Mouse (Mus musculus): ENCODE data around the gene Fgf8. TPM values are rescaled to one million over a fixed set of nuclear protein-coding genes. Genes with fewer than 3 reads are reported as not detected.

Gene Fgf8
- polyA plus RNA-seq, 1 experiment from 2014 or later, result not detected

DNA sequence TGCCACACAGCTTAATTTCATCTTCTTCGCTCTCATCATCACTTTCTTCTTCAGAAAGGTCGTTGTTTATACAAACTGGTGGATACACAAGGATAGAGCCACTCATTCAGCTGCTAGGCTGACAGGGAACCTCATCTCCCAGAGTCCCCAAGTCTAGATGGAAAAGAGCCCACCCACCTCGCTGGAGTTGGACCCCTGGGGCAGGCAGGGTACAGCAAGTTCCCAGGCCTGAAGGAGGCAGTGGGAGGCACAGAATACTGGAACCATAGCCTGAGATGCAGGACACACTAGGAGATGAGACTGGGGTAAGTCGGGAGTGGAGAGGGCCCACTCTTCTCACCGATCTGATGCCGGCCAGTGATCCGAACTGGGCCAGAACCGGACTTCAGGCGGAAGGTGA, 5.5 kb upstream of the Fgf8 start:
- peaks cover 7% of the 10 kb centered on the region; the same call in 1 of the 2 replicates for H3K4me1 ChIP-seq (ENCODE audit: insufficient read depth)
- H3K9ac ChIP-seq, result peak overlapping the region; percentile 79
- H3K4me3 ChIP-seq (ENCODE audit: low read depth, low read length), result peak overlapping the region; percentile 85
- no peaks in the 10 kb centered on the region for H3K9me3 ChIP-seq (ENCODE audit: low read depth, low read length)
- peaks cover 25% of the 10 kb centered on the region for H3K36me3 ChIP-seq (ENCODE audit: insufficient read depth)
- peaks cover 30% of the 10 kb centered on the region for H3K27me3 ChIP-seq (ENCODE audit: insufficient read depth, low read length)
- ATAC-seq (ENCODE audit: insufficient read depth) (peak; percentile 19; the same call in 1 of the 2 replicates), DNase-seq (no peak)
- TF ChIP-seq CTCF (IDR thresholded peaks at IDR 0.05; ENCODE audit: low read depth), result no peak
- H3K27ac ChIP-seq (ENCODE audit: low read depth), result no peak overlapping the region
- H3K4me2 ChIP-seq, result peak overlapping the region; percentile 93
- WGBS, result 40% methylated on average over 9 of the region's 9 CpGs

DNA sequence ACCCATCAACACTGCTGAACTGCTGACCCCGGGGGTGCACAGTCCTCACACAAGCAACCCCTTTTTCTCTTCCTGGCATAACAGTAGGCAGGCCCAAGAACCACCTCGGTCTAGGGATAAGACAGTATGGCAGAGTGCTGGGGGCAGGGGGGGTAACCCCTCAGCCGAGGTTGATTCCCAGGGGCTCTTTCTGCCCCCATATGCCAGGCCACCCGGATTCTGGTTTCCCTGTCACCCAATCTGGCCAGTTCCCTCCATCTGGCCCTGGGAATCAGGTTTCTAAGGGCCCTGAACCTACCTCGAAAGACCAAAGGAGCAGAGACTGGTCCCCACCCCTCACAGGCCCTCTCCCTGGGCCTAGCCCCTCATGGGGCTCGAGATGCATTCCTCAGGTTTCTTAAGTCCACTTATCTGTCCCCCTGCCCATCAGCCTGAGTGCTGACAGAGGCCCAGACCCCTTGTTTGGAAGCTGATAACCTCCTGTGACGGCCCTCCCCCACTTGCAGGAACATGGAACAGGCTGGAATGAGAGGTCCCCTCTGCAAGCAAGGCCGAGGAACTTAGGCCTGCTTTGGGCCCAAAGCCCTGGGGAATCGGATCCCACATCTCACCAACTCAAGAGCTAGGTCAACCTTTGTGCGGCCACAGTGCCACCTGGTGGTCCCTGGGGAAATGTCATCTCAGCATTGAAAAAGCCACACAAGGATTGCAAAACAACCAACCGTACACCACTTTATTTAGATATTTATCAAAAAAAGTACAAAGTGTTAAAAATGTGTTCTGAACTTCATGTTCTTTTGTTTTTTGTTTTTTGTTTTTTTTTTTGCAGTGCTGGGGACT, 4.5 kb upstream of the Fgf8 start:
- Histone ChIP-seq H3K27me3 (ENCODE audit: insufficient read depth, low read length) (peaks cover 38% of the 10 kb centered on the region), H3K36me3 (ENCODE audit: insufficient read depth) (peaks cover 17% of the 10 kb centered on the region), H3K4me2 (no peak overlapping the region), H3K27ac (ENCODE audit: low read depth) (no peak overlapping the region), H3K4me1 (ENCODE audit: insufficient read depth) (peaks cover 9% of the 10 kb centered on the region; the same call in 1 of the 2 replicates), H3K4me3 (ENCODE audit: low read depth, low read length) (no peak overlapping the region), H3K9me3 (ENCODE audit: low read depth, low read length) (no peaks in the 10 kb centered on the region), H3K9ac (no peak overlapping the region)
- 14% methylated on average over 11 of the region's 11 CpGs for WGBS
- TF ChIP-seq CTCF (IDR thresholded peaks at IDR 0.05; ENCODE audit: low read depth), result peak; percentile 91
- DNase-seq (peak; percentile 96), ATAC-seq (ENCODE audit: insufficient read depth) (0 out of 2 replicates have a peak, but pooled peaks have one; percentile 11)

DNA sequence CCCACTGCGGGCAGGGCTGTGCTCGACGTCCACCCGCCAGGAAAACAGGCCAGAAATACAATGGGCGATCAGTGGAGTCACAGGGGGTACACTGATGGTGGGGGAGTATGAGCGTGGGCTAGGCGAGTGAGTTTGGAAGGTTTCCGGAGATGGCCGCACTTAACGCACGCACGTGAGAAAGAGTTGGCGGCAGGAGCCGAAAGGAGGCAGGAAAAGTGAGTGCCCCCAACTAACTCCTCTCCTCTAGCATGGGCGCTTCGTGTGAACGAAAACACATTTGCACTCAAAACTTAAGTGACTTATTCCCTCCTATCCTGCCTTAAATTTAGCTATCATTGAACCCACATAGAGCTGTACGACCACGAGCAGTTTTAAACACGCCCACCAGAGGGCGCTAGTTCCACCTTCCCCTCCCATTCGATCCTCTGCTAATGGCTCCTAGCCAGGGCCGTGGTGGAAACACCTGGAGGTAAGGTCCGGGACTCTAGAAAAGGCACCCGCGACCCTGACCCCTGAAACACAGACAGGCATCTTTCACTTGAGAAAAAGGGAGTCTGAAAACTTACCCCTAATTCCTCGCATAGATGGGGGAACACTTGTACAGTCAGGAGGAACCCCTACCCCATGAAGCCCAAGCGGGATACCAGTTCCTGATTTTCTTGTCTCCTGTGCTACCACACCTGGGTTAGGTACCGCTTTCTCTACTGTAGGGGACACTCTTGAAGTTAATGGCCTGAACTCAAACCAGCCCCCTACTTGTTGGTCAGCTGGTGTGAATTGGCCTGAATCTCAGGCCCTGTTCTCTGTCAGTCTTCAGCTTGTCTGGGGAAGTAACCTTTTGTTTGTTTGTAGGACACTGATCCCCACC, 3.7 kb upstream of the Fgf8 start:
- peaks cover 8% of the 10 kb centered on the region for H3K36me3 ChIP-seq (ENCODE audit: insufficient read depth)
- H3K9ac ChIP-seq, result no peak overlapping the region
- peak; percentile 90 for TF ChIP-seq CTCF (IDR thresholded peaks at IDR 0.05; ENCODE audit: low read depth)
- 10% methylated on average over 29 of the region's 29 CpGs for WGBS
- peaks cover 11% of the 10 kb centered on the region; the same call in 1 of the 2 replicates for H3K4me1 ChIP-seq (ENCODE audit: insufficient read depth)
- DNase-seq (peak; percentile 85), ATAC-seq (ENCODE audit: insufficient read depth) (peak; percentile 16; the same call in 1 of the 2 replicates)
- H3K27ac ChIP-seq (ENCODE audit: low read depth), result no peak overlapping the region
- H3K9me3 ChIP-seq (ENCODE audit: low read depth, low read length), result no peaks in the 10 kb centered on the region
- peak overlapping the region; percentile 13; the same call in 1 of the 2 replicates for H3K4me3 ChIP-seq (ENCODE audit: low read depth, low read length)
- H3K4me2 ChIP-seq, result peak overlapping the region; percentile 34; the same call in 1 of the 2 replicates
- peaks cover 46% of the 10 kb centered on the region for H3K27me3 ChIP-seq (ENCODE audit: insufficient read depth, low read length)

DNA sequence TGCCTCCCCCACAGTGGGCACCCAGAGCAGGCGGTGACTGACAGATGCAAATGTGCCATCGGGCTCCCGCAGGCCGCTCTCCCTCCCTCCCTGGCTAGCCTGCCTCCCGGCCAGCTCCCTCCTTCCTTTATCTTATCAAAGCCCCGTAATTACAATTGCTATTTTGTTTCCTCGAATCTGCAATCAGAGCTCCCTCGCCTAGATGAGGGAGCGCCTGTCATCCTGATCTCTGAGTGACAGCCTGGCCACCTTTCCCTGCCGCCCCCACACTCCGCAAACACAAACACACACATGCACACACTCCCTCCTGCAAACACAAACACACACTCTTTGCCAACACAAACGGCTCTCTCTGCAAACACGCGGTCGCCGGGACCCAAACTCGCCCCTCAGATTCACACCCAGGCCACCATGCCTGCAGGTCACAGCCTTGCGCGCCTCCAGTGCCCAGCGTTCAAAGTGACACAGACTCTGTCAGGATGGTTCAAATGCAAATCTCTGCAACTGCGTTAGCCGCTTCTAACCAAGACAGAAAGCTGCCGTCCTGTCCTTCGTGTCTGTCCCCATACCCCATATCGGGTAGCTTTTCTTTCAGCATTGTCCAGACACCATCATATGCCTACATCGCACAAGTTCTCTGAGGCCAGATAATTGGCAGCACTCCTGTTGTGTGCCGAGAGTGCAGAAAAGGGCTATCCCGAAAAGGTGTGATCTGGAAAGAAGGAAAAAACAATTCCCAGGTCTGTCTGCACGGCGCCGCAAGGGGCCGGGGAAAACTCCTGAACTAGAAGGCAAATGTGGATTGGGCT, 2.8 kb upstream of the Fgf8 start:
- Histone ChIP-seq H3K9me3 (ENCODE audit: low read depth, low read length) (no peaks in the 10 kb centered on the region), H3K27me3 (ENCODE audit: insufficient read depth, low read length) (peaks cover 55% of the 10 kb centered on the region), H3K36me3 (ENCODE audit: insufficient read depth) (0 out of 2 replicates have a peak, but pooled peaks cover 1% of the 10 kb centered on the region), H3K27ac (ENCODE audit: low read depth) (no peak overlapping the region), H3K4me2 (peak overlapping the region; percentile 34; the same call in 1 of the 2 replicates), H3K4me1 (ENCODE audit: insufficient read depth) (peaks cover 11% of the 10 kb centered on the region; the same call in 1 of the 2 replicates), H3K4me3 (ENCODE audit: low read depth, low read length) (peak overlapping the region; percentile 13), H3K9ac (no peak overlapping the region)
- WGBS, result 6% methylated on average over 32 of the region's 32 CpGs
- no peak for ATAC-seq (ENCODE audit: insufficient read depth)
- TF ChIP-seq CTCF (IDR thresholded peaks at IDR 0.05; ENCODE audit: low read depth), result no peak
- peak; percentile 26 for DNase-seq

DNA sequence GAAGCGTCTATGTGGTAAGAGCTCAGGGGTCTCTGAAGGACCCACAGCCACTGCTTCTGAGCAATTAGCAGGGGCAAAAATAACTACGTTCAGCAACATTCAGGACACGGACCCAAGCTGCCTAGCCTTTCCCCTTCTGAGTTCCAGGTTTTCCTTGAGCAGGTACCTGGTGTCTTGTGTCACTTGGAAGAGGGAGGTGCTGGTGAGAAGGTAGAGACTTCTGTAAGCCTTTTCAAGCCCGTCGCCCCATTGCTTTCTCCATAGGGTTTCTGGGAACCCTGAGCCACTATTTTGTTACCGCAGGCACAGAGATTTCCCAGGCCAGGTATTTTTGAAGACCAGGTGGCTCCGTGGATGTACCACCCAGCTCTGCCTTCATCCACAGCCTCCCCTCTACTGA, 904 bp upstream of the Fgf8 start:
- no peak for TF ChIP-seq CTCF (IDR thresholded peaks at IDR 0.05; ENCODE audit: low read depth)
- ATAC-seq (ENCODE audit: insufficient read depth) (no peak), DNase-seq (no peak)
- Histone ChIP-seq H3K4me3 (ENCODE audit: low read depth, low read length) (no peak overlapping the region), H3K4me2 (no peak overlapping the region), H3K4me1 (ENCODE audit: insufficient read depth) (peaks cover 9% of the 10 kb centered on the region; the same call in 1 of the 2 replicates), H3K36me3 (ENCODE audit: insufficient read depth) (no peaks in the 10 kb centered on the region), H3K27me3 (ENCODE audit: insufficient read depth, low read length) (peaks cover 74% of the 10 kb centered on the region), H3K27ac (ENCODE audit: low read depth) (no peak overlapping the region), H3K9ac (no peak overlapping the region), H3K9me3 (ENCODE audit: low read depth, low read length) (no peaks in the 10 kb centered on the region)
- WGBS, result 19% methylated on average over 7 of the region's 7 CpGs

DNA sequence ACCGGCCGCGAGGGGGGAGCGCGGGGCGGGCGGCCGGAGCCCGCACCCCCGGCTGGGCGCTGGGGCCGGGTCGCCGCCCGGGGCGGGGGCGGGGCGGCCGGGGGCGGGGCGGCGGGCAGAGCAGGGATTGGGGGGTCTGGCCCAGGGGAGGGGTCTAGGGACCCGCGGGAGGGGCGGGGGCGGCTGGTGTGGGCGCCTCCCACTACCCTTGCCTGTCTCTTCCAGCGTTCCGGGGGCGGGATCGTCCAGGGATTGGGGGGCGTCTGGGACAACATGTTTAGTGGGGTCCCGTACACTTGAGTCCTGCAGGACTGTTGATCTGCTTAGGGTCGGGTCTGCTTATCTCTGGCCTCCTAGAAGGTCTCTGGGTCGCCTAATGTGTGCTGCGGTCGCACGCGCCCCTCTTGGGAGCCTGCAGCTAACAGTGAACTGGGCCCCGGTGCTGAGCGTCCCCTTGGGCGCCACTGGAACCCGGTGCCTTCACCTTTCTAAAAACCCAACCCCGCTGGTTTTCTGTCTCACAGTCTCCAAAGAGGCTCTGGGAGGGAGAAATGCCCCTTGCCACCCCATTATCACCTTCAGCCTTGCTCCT, 365 bp upstream of the Fgf8 start:
- H3K4me3 ChIP-seq (ENCODE audit: low read depth, low read length), result peak overlapping the region; percentile 48
- no peak for TF ChIP-seq CTCF (IDR thresholded peaks at IDR 0.05; ENCODE audit: low read depth)
- H3K27me3 ChIP-seq (ENCODE audit: insufficient read depth, low read length), result peaks cover 79% of the 10 kb centered on the region
- peak overlapping the region; percentile 88 for H3K4me2 ChIP-seq
- H3K9ac ChIP-seq, result peak overlapping the region; percentile 41; the same call in 1 of the 2 replicates
- DNase-seq (no peak), ATAC-seq (ENCODE audit: insufficient read depth) (no peak)
- no peaks in the 10 kb centered on the region for H3K36me3 ChIP-seq (ENCODE audit: insufficient read depth)
- WGBS, result 2% methylated on average over 20 of the region's 44 CpGs
- 0 out of 2 replicates have a peak, but pooled peaks cover 4% of the 10 kb centered on the region for H3K4me1 ChIP-seq (ENCODE audit: insufficient read depth)
- H3K9me3 ChIP-seq (ENCODE audit: low read depth, low read length), result no peaks in the 10 kb centered on the region
- no peak overlapping the region for H3K27ac ChIP-seq (ENCODE audit: low read depth)

Data from lung, embryonic 14.5 days (tissue).